Mouse (Mus musculus): Measurements from ENCODE around the gene Frmd4a.

DNA sequence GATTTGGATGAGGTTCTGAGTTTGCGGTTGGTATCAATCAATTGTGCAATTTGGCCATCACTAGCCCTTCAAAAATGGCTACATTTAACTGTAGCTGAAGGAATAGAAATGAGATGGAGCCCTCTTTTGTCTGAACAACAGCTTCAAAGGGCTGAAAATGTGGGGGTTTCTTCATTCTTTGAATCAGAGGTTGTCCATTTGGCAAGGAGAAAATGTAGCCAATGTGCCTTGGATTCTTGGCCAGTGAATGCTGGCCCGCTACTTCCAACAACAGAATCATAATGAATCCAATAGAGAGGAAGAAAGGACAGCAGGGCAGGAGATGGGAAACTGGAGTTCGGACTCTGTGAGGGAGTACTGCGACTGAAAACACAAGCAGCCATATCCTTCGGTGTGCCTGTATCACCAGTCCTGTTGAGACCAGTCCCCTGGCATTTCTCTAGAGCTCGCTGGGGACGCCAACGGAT lies 19.2 kb downstream of the Frmd4a start:
- TF ChIP-seq POLR2A (IDR thresholded peaks at IDR 0.05; ENCODE audit: borderline replicate concordance, extremely low read depth, insufficient read depth, insufficient read length, poor library complexity, severe bottlenecking) (no peak), CTCF (IDR thresholded peaks at IDR 0.05; ENCODE audit: borderline replicate concordance, extremely low read depth, insufficient read depth, insufficient read length) (no peak)
